Mouse (Mus musculus): ENCODE measurements around the gene Naaladl1.
A peak's percentile ranks its signal among the peaks of the same experiment; 100 is the strongest.
"Not testable (repeated sequence)": the region's sequence is repeated elsewhere in the genome, so short reads cannot be mapped to it uniquely, and the experiment has no call there.

The Naaladl1 gene

GRCm38 (mm10) chr19:6130414-6131128 lies 25.0 kb downstream of the Naaladl1 start:
- not testable (repeated sequence) for DNase-seq (ENCODE audit: low spot score in 2 of 2)

- no peak for DNase-seq (ENCODE audit: low spot score in 2 of 2)
These were observed 26.7 kb downstream of the Naaladl1 start for GRCm38 (mm10) chr19:6132171-6132827.

- DNase-seq (ENCODE audit: low spot score in 2 of 2): not testable (repeated sequence)
These were observed 27.6 kb downstream of the Naaladl1 start for GRCm38 (mm10) chr19:6133197-6133596.

GRCm38 (mm10) chr19:6136397-6136796 lies 30.8 kb downstream of the Naaladl1 start:
- DNase-seq (ENCODE audit: low spot score in 2 of 2): no peak

GRCm38 (mm10) chr19:6139701-6140100 lies 34.1 kb downstream of the Naaladl1 start:
- DNase-seq (ENCODE audit: low spot score in 2 of 2): no peak

- DNase-seq (ENCODE audit: low spot score in 2 of 2): no peak
These were observed 34.7 kb downstream of the Naaladl1 start for GRCm38 (mm10) chr19:6140374-6140677.

- peak; percentile 91 to 93 for DNase-seq (ENCODE audit: low spot score in 2 of 2)
These were observed 35.3 kb downstream of the Naaladl1 start, which contains the start of gene Batf2 for GRCm38 (mm10) chr19:6140678-6141393. TSS of gene Batf2 (plus strand) at chr19:6140983.

GRCm38 (mm10) chr19:6141394-6141749 lies 35.8 kb downstream of the Naaladl1 start, which contains the start of gene Arl2:
TSS of gene Arl2 (minus strand) at chr19:6141548.
- peak; percentile 75 to 89 for DNase-seq (ENCODE audit: low spot score in 2 of 2)

GRCm38 (mm10) chr19:6144842-6145241 lies 39.3 kb downstream of the Naaladl1 start:
- no peak for DNase-seq (ENCODE audit: low spot score in 2 of 2)

GRCm38 (mm10) chr19:6155174-6155573 lies 49.6 kb downstream of the Naaladl1 start:
- no peak for DNase-seq (ENCODE audit: low spot score in 2 of 2)

- DNase-seq (ENCODE audit: low spot score in 2 of 2): no peak
These were observed 50.8 kb downstream of the Naaladl1 start for GRCm38 (mm10) chr19:6156372-6156771.

GRCm38 (mm10) chr19:6157220-6157619 lies 51.6 kb downstream of the Naaladl1 start:
- no peak for DNase-seq (ENCODE audit: low spot score in 2 of 2)

GRCm38 (mm10) chr19:6163872-6164547 lies 58.4 kb downstream of the Naaladl1 start:
- no peak for DNase-seq (ENCODE audit: low spot score in 2 of 2)

Measured in frontal cortex, postnatal 36 days (tissue).